Mouse (Mus musculus) heart, embryonic 12.5 days (tissue): ENCODE measurements around the gene 4930442H23Rik. TPM values are rescaled to one million over a fixed set of nuclear protein-coding genes. Genes with fewer than 3 reads are reported as not detected.

ENCODE experiments used
- ATAC-seq: fragments of 200-750 bp; cut with Nextera tagmentation; 2 replicates; pipeline ENCODE4 v1.8.0; 2017; ENCODE audit warnings: moderate TSS enrichment, moderate library complexity; ENCODE audit not compliant: insufficient number of reproducible peaks, low FRiP score
- H3K27ac ChIP-seq: fragments of 300-500 bp; sonication (generic); 2 replicates; pipeline ENCODE4 v1.5.1; 2016; ENCODE audit warnings: mild to moderate bottlenecking, moderate library complexity; ENCODE audit not compliant: poor library complexity, severe bottlenecking
- H3K27me3 ChIP-seq: fragments of 300-500 bp; sonication (generic); replicated peaks from 2 replicates; pipeline ENCODE4 v1.6.1; 2016; ENCODE audit warnings: mild to moderate bottlenecking, moderate library complexity
- H3K36me3 ChIP-seq: fragments of 300-500 bp; sonication (generic); 2 replicates; pipeline ENCODE4 v1.6.1; 2016; ENCODE audit warnings: mild to moderate bottlenecking, moderate library complexity
- H3K4me1 ChIP-seq: fragments of 300-500 bp; sonication (generic); replicated peaks from 2 replicates; pipeline ENCODE4 v1.6.1; 2016; ENCODE audit warnings: mild to moderate bottlenecking
- H3K4me2 ChIP-seq: fragments of 300-500 bp; sonication (generic); 2 replicates; pipeline ENCODE4 v1.6.1; 2016; ENCODE audit warnings: mild to moderate bottlenecking, moderate library complexity
- H3K4me3 ChIP-seq: fragments of 300-500 bp; sonication (generic); 2 replicates; pipeline ENCODE4 v1.5.1; 2016; ENCODE audit warnings: mild to moderate bottlenecking
- H3K9ac ChIP-seq: fragments of 300-500 bp; sonication (generic); 2 replicates; pipeline ENCODE4 v1.6.1; 2016; ENCODE audit warnings: mild to moderate bottlenecking, moderate library complexity
- H3K9me3 ChIP-seq: fragments of 300-500 bp; sonication (generic); replicated peaks from 2 replicates; pipeline ENCODE4 v1.6.1; 2016; ENCODE audit warnings: mild to moderate bottlenecking, moderate library complexity
- WGBS: fragments of 180-500 bp; shearing (Covaris S2); methylation state at CpG from one replicate; pipeline ENCODE4 v1.1.7; 2016; 5-methylcytosine and 5-hydroxymethylcytosine counted together
- polyA plus RNA-seq: library from polyadenylated mRNA; unstranded; fragments of >200 nt; fragmentation: Nextera tagmentation; extraction: Ambion mirVana; gene quantifications from 2 replicates; pipeline ENCODE4 v1.2.1, GENCODE M21; 2016

Gene 4930442H23Rik
- polyA plus RNA-seq, 1 experiment from 2014 or later, result 0.18 TPM

- Histone ChIP-seq H3K4me2 (no peak overlapping the region), H3K27ac (no peak overlapping the region), H3K4me3 (no peak overlapping the region), H3K4me1 (peaks cover 5% of the 10 kb centered on the region; the same call in 1 of the 2 replicates), H3K9ac (no peak overlapping the region), H3K9me3 (no peaks in the 10 kb centered on the region), H3K36me3 (no peaks in the 10 kb centered on the region), H3K27me3 (peaks cover 24% of the 10 kb centered on the region)
- ATAC-seq, result no peak
- WGBS, result 81% methylated on average over 6 of the region's 6 CpGs
These were observed 33.2 kb upstream of the 4930442H23Rik start for GRCm38 (mm10) chr10:81216810-81217209.

- Histone ChIP-seq H3K27ac (no peak overlapping the region), H3K9me3 (no peaks in the 10 kb centered on the region), H3K4me2 (no peak overlapping the region), H3K36me3 (no peaks in the 10 kb centered on the region), H3K4me3 (no peak overlapping the region), H3K9ac (no peak overlapping the region), H3K27me3 (peaks cover 21% of the 10 kb centered on the region), H3K4me1 (peaks cover 5% of the 10 kb centered on the region; the same call in 1 of the 2 replicates)
- ATAC-seq, result no peak
- 86% methylated on average over 6 of the region's 6 CpGs for WGBS
These were observed 32.6 kb upstream of the 4930442H23Rik start for GRCm38 (mm10) chr10:81216260-81216659.

GRCm38 (mm10) chr10:81210154-81210553, 26.5 kb upstream of the 4930442H23Rik start:
- ATAC-seq, result no peak
- no peak overlapping the region for H3K27ac ChIP-seq

GRCm38 (mm10) chr10:81204137-81204536, 20.5 kb upstream of the 4930442H23Rik start:
- no peak for ATAC-seq
- H3K4me1 ChIP-seq, result peaks cover 53% of the 10 kb centered on the region
- no peak overlapping the region for H3K4me2 ChIP-seq
- H3K27me3 ChIP-seq, result no peaks in the 10 kb centered on the region
- H3K4me3 ChIP-seq, result no peak overlapping the region
- no peak overlapping the region for H3K27ac ChIP-seq
- no peak overlapping the region for H3K9ac ChIP-seq
- no peaks in the 10 kb centered on the region for H3K36me3 ChIP-seq
- WGBS, result 63% methylated on average over 4 of the region's 4 CpGs
- no peaks in the 10 kb centered on the region for H3K9me3 ChIP-seq

More at GRCm38 (mm10) chr10:81210154-81210553, 26.5 kb upstream of the 4930442H23Rik start:
- WGBS, result 91% methylated on average over 5 of the region's 5 CpGs
- Histone ChIP-seq H3K4me3 (no peak overlapping the region), H3K4me1 (no peaks in the 10 kb centered on the region), H3K9me3 (peaks cover 5% of the 10 kb centered on the region), H3K27me3 (no peaks in the 10 kb centered on the region), H3K4me2 (no peak overlapping the region), H3K36me3 (no peaks in the 10 kb centered on the region), H3K9ac (no peak overlapping the region)

- Histone ChIP-seq H3K36me3 (no peaks in the 10 kb centered on the region), H3K27me3 (no peaks in the 10 kb centered on the region), H3K4me2 (no peak overlapping the region), H3K9me3 (no peaks in the 10 kb centered on the region), H3K4me3 (no peak overlapping the region), H3K9ac (no peak overlapping the region), H3K27ac (peak overlapping the region; percentile 94), H3K4me1 (peaks cover 60% of the 10 kb centered on the region)
- 0 out of 2 replicates have a peak, but pooled peaks have one; percentile 17 for ATAC-seq
- 63% methylated on average over 8 of the region's 8 CpGs for WGBS
These were observed 19.5 kb upstream of the 4930442H23Rik start for GRCm38 (mm10) chr10:81202978-81203720.

- H3K36me3 ChIP-seq, result no peaks in the 10 kb centered on the region
- H3K4me3 ChIP-seq, result 0 out of 2 replicates have a peak within 1 kb of the TSS, but pooled peaks have one; percentile 2
- WGBS, result 47% methylated on average over 13 of the region's 13 CpGs
- H3K4me2 ChIP-seq, result peak within 1 kb of the TSS; percentile 50
- ATAC-seq, result peak; percentile 43
- peak within 1 kb of the TSS; percentile 61 for H3K9ac ChIP-seq
- peak within 1 kb of the TSS; percentile 94 for H3K27ac ChIP-seq
- H3K27me3 ChIP-seq, result no peaks in the 10 kb centered on the region
- no peaks in the 10 kb centered on the region for H3K9me3 ChIP-seq
- peaks cover 66% of the 10 kb centered on the region for H3K4me1 ChIP-seq
These were observed 18.4 kb upstream of the 4930442H23Rik start, which contains the start of gene Nmrk2 for GRCm38 (mm10) chr10:81201807-81202758. Gene Nmrk2 (minus strand): TSS chr10:81202051.

GRCm38 (mm10) chr10:81200605-81201287, 17.1 kb upstream of the 4930442H23Rik start:
- peak overlapping the region; percentile 61 for H3K9ac ChIP-seq
- no peak overlapping the region for H3K4me3 ChIP-seq
- no peak for ATAC-seq
- peak overlapping the region; percentile 94 for H3K27ac ChIP-seq
- H3K27me3 ChIP-seq, result peaks cover 6% of the 10 kb centered on the region; the same call in 1 of the 2 replicates
- WGBS, result 64% methylated on average over 20 of the region's 20 CpGs
- H3K36me3 ChIP-seq, result no peaks in the 10 kb centered on the region
- H3K9me3 ChIP-seq, result no peaks in the 10 kb centered on the region
- H3K4me2 ChIP-seq, result peak overlapping the region; percentile 50; the same call in 1 of the 2 replicates
- H3K4me1 ChIP-seq, result peaks cover 66% of the 10 kb centered on the region

- H3K9ac ChIP-seq, result peak overlapping the region; percentile 61
- H3K27me3 ChIP-seq, result peaks cover 9% of the 10 kb centered on the region; the same call in 1 of the 2 replicates
- no peak overlapping the region for H3K4me3 ChIP-seq
- H3K36me3 ChIP-seq, result no peaks in the 10 kb centered on the region
- H3K27ac ChIP-seq, result peak overlapping the region; percentile 94
- 73% methylated on average over 13 of the region's 13 CpGs for WGBS
- no peaks in the 10 kb centered on the region for H3K9me3 ChIP-seq
- ATAC-seq, result no peak
- H3K4me2 ChIP-seq, result no peak overlapping the region
- H3K4me1 ChIP-seq, result peaks cover 66% of the 10 kb centered on the region
These were observed 16.5 kb upstream of the 4930442H23Rik start for GRCm38 (mm10) chr10:81200141-81200540.

GRCm38 (mm10) chr10:81198990-81199389, 15.3 kb upstream of the 4930442H23Rik start:
- Histone ChIP-seq H3K4me2 (no peak overlapping the region), H3K9me3 (no peaks in the 10 kb centered on the region), H3K27ac (peak overlapping the region; percentile 94), H3K4me1 (peaks cover 64% of the 10 kb centered on the region), H3K36me3 (no peaks in the 10 kb centered on the region), H3K9ac (peak overlapping the region; percentile 61), H3K27me3 (peaks cover 18% of the 10 kb centered on the region; the same call in 1 of the 2 replicates), H3K4me3 (no peak overlapping the region)
- 77% methylated on average over 6 of the region's 6 CpGs for WGBS
- ATAC-seq, result no peak

- 2% methylated on average over 9 of the region's 9 CpGs for WGBS
- Histone ChIP-seq H3K9me3 (no peaks in the 10 kb centered on the region), H3K4me2 (no peak overlapping the region), H3K36me3 (no peaks in the 10 kb centered on the region), H3K4me3 (no peak overlapping the region), H3K27me3 (peaks cover 18% of the 10 kb centered on the region; the same call in 1 of the 2 replicates), H3K27ac (0 out of 2 replicates have a peak overlapping the region, but pooled peaks have one; percentile 94), H3K9ac (peak overlapping the region; percentile 61; the same call in 1 of the 2 replicates), H3K4me1 (peaks cover 63% of the 10 kb centered on the region)
- no peak for ATAC-seq
These were observed 14.6 kb upstream of the 4930442H23Rik start for GRCm38 (mm10) chr10:81198230-81198629.
